7 mouse cellular contexts compared by ENCODE assay signal in genomic region chr8:123948942-123949685, GRCm38 (mm10). TPM values are rescaled to one million over a fixed set of nuclear protein-coding genes. Genes with fewer than 3 reads are reported as not detected.
DNase-seq lines count a peak whose midpoint lies in the region; ATAC-seq lines count a peak whose summit lies in the region.

Nup133 (minus strand) TSS chr8:123949265.

- H3K36me3 ChIP-seq in intestine, embryonic 16.5 days (ENCODE audit: control insufficient read depth, insufficient read depth, low read length) = peaks cover 3% of the 10 kb centered on the region; the same call in 1 of the 2 replicates
- 0 out of 2 replicates have a peak, but pooled peaks cover 5% of the 10 kb centered on the region for H3K36me3 ChIP-seq in midbrain, embryonic 11.5 days (ENCODE audit: control insufficient read depth, insufficient read depth, low read length)

- peaks cover 10% of the 10 kb centered on the region for H3K4me1 ChIP-seq in intestine, embryonic 16.5 days (ENCODE audit: control insufficient read depth, insufficient read depth, low read length)
- H3K4me1 ChIP-seq in midbrain, embryonic 11.5 days (ENCODE audit: control insufficient read depth, insufficient read depth, low read length) = peaks cover 10% of the 10 kb centered on the region

- DNase-seq in adrenal gland, adult 8-10 months = peak; percentile 98
- DNase-seq in embryo, embryonic 9.5 days (ENCODE audit: extremely low spot score) = peak; percentile 100
- DNase-seq in gastrocnemius, postnatal 4 days (ENCODE audit: low spot score in 2 of 2) = peak; percentile 100
- peak; percentile 99 to 100 for DNase-seq in left cerebral cortex, postnatal 36 days (ENCODE audit: low spot score in 2 of 2)
- peak; percentile 100 for DNase-seq in midbrain, embryonic 11.5 days (ENCODE audit: low spot score, missing footprints)
- DNase-seq in skeletal muscle tissue, adult 2 months (ENCODE audit: low read depth, low spot score) = peak; percentile 99

- peak; percentile 89 for ATAC-seq in intestine, embryonic 16.5 days
- ATAC-seq in midbrain, embryonic 11.5 days (ENCODE audit: low FRiP score) = peak; percentile 90

- H3K4me3 ChIP-seq in intestine, embryonic 16.5 days (ENCODE audit: low read length) = peak within 1 kb of the TSS; percentile 100
- peak within 1 kb of the TSS; percentile 95 for H3K4me3 ChIP-seq in midbrain, embryonic 11.5 days (ENCODE audit: low read depth, low read length)

- H3K27me3 ChIP-seq in intestine, embryonic 16.5 days (replicated peaks; ENCODE audit: control insufficient read depth, insufficient read depth, low read length) = no peaks in the 10 kb centered on the region
- no peaks in the 10 kb centered on the region for H3K27me3 ChIP-seq in midbrain, embryonic 11.5 days (ENCODE audit: control insufficient read depth, insufficient read depth, low read length)

- H3K4me2 ChIP-seq in intestine, embryonic 16.5 days (ENCODE audit: low read depth, low read length) = peak within 1 kb of the TSS; percentile 78
- peak within 1 kb of the TSS; percentile 83 for H3K4me2 ChIP-seq in midbrain, embryonic 11.5 days

- H3K9me3 ChIP-seq in intestine, embryonic 16.5 days (ENCODE audit: control insufficient read depth, low read length) = no peaks in the 10 kb centered on the region
- H3K9me3 ChIP-seq in midbrain, embryonic 11.5 days (ENCODE audit: control insufficient read depth, low read length) = no peaks in the 10 kb centered on the region

- peak within 1 kb of the TSS; percentile 92 for H3K27ac ChIP-seq in intestine, embryonic 16.5 days (ENCODE audit: low read length)
- H3K27ac ChIP-seq in midbrain, embryonic 11.5 days (ENCODE audit: low read depth, low read length) = no peak within 1 kb of the TSS

- H3K9ac ChIP-seq in intestine, embryonic 16.5 days (ENCODE audit: low read depth, low read length) = peak within 1 kb of the TSS; percentile 93
- H3K9ac ChIP-seq in midbrain, embryonic 11.5 days (ENCODE audit: low read length) = peak within 1 kb of the TSS; percentile 81

- under 1% methylated on average over 77 of the region's 77 CpGs for WGBS in intestine, embryonic 16.5 days
- under 1% methylated on average over 77 of the region's 77 CpGs for WGBS in midbrain, embryonic 11.5 days

- intact Hi-C loops in left cerebral cortex, postnatal 36 days (cut with DNase I) = loop anchor here (5.0 kb wide), 1 partner anchor 73 kb away; the partner anchor contains the start of genes Taf5l and Urb2

RNA-seq across cellular contexts. Expression of gene Nup133, which starts in this region (rescaled TPM):
- total RNA-seq in adrenal gland, adult 8-10 months (2022) = 10 to 100 TPM; 22.9 to 27.7 (median 23.7) TPM
- total RNA-seq in gastrocnemius, postnatal 4 days (2021) = 10 to 100 TPM; 17.1 to 19.7 TPM
- polyA plus RNA-seq in intestine, embryonic 16.5 days (2015; fragmentation: Nextera tagmentation; extraction: Ambion mirVana) = 24.4 and 26.4 TPM in 2 replicates
- total RNA-seq in left cerebral cortex, postnatal 36 days (2021) = 10 to 100 TPM; 22.0 to 23.4 TPM
- 54.2 and 61.7 TPM in 2 replicates for polyA plus RNA-seq in midbrain, embryonic 11.5 days (2014; fragmentation: Nextera tagmentation; extraction: Ambion mirVana)
